Mouse (Mus musculus): ENCODE data around the gene Kifc1. TPM values are rescaled to one million over a fixed set of nuclear protein-coding genes. Genes with fewer than 3 reads are reported as not detected.

The Kifc1 gene
- total and polyA plus RNA-seq, 2 experiments: 0.18 to 0.20 TPM

DNA sequence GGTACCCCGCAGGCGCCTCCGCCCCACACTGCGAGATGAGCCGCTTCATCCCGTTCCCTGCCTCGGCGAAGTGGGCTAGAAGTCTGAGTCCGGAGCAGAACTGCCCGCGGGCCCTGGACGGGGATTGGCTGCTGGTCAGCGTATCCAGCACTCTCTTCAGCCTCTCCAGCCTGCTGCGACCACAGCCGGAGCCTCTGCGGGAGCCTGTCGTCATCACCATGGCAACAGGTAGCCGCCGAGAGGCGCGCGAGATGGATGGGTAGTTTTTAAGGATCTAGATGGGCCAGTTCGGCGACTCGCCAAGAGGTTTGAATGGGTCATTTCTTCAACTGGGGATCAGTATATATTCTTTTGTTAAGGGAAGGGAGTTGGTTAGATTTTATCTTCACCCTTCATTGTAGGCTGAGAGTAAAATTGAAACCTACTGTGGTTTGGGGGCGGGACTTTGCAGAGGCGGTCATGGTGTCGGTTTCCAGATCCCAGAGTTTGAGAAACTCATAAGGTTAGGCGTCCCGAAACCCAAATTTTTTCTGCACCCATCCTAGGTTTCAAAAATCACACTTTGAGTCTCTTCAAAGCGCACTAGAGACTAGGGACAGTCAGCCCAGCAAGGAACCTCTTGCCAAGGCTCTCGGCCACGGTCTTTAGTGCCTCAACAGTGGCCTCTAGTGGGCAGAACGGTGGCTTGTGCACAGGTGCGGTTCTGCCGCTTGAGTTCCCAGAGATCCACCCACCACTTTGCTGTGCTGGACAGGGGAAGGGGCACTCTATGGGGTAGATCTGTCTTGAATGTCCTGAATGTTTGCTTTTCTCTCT is 30.0 kb upstream of the Kifc1 start:
- no peaks in the 10 kb centered on the region for H3K36me3 ChIP-seq (ENCODE audit: control insufficient read depth, insufficient read depth, low read length)
- 1% methylated on average over 36 of the region's 36 CpGs for WGBS
- DNase-seq (ENCODE audit: extremely low read depth, low read depth, low spot score): peak; percentile 65

DNA sequence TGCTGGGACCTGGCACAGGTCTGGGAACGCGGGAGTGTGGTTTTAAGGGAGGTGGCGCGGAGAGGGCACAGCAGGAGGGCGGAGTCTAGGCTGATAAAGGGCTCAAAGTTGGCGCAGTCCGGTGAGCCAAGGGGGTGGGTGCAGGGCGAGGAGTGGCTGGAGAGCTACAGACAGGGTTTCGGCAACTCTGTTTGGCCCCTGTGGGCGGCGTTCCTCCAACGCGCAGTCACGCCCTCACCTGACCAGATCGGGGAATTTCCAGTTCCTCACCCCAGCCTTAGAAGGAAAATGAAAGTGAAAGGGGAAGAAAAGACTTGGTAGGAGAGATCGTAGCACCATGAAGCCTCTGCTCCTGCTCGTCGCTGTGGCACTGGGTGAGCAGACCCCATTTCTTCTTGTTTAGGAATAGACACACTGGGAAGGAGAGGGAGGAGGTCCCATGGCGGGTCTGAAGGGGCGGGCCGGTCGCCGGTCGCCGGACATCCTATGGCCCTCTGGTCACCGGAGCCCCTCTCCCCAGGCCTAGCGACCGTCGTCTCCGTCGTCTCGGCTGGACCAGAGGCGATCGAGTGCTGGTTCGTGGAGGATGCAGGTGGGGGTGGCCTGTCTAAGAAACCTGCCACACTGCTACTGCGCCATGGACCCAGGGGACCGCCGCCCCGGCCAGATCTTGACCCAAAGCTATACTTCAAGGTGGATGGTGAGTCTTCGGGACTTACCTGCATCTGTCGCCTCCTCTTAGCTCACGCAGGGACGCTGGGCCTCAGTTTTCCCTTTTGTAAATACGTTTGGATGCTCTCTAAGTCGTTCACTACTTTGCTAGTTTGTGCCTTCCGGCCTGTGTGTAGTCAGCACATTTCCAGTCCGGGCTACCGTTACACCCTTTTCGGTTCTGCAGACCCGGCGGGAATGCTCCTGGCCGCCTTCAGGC is 29.2 kb upstream of the Kifc1 start:
- Histone ChIP-seq H3K4me1 (ENCODE audit: control insufficient read depth, insufficient read depth, low read length) (peaks cover 11% of the 10 kb centered on the region), H3K79me2 (ENCODE audit: control insufficient read depth, insufficient read depth, low read length) (no peaks in the 10 kb centered on the region; the same call in 1 of the 2 replicates), H3K9ac (ENCODE audit: low read depth, low read length) (peak overlapping the region; percentile 85), H3K27me3 (ENCODE audit: control insufficient read depth, insufficient read depth, low read length) (no peaks in the 10 kb centered on the region), H3K4me3 (ENCODE audit: insufficient read depth, low read depth, low read length) (peak overlapping the region; percentile 84), H3K27ac (replicated peaks; ENCODE audit: insufficient read depth, low read depth, low read length) (peak overlapping the region; percentile 83), H3K36me3 (ENCODE audit: control insufficient read depth, insufficient read depth, low read length) (no peaks in the 10 kb centered on the region)
- DNase-seq (ENCODE audit: extremely low read depth, low read depth, low spot score): peak; percentile 95
- under 1% methylated on average over 52 of the region's 52 CpGs for WGBS
- TF ChIP-seq POLR2A (IDR thresholded peaks at IDR 0.05; ENCODE audit: extremely low read depth, insufficient read depth, low read length): no peak
- TF ChIP-seq CTCF (IDR thresholded peaks at IDR 0.05; ENCODE audit: low read depth, low read length): peak; percentile 30

More for the DNA sequence above, 30.0 kb upstream of the Kifc1 start:
- H3K4me3 ChIP-seq (ENCODE audit: insufficient read depth, low read depth, low read length): peak overlapping the region; percentile 84
- peak overlapping the region; percentile 85 for H3K9ac ChIP-seq (ENCODE audit: low read depth, low read length)
- TF ChIP-seq CTCF (IDR thresholded peaks at IDR 0.05; ENCODE audit: low read depth, low read length) (peak; percentile 95), POLR2A (IDR thresholded peaks at IDR 0.05; ENCODE audit: extremely low read depth, insufficient read depth, low read length) (no peak)
- H3K27ac ChIP-seq (replicated peaks; ENCODE audit: insufficient read depth, low read depth, low read length): peak overlapping the region; percentile 83
- H3K27me3 ChIP-seq (ENCODE audit: control insufficient read depth, insufficient read depth, low read length): no peaks in the 10 kb centered on the region
- peaks cover 11% of the 10 kb centered on the region for H3K4me1 ChIP-seq (ENCODE audit: control insufficient read depth, insufficient read depth, low read length)
- H3K79me2 ChIP-seq (ENCODE audit: control insufficient read depth, insufficient read depth, low read length): peaks cover 4% of the 10 kb centered on the region; the same call in 1 of the 2 replicates

DNA sequence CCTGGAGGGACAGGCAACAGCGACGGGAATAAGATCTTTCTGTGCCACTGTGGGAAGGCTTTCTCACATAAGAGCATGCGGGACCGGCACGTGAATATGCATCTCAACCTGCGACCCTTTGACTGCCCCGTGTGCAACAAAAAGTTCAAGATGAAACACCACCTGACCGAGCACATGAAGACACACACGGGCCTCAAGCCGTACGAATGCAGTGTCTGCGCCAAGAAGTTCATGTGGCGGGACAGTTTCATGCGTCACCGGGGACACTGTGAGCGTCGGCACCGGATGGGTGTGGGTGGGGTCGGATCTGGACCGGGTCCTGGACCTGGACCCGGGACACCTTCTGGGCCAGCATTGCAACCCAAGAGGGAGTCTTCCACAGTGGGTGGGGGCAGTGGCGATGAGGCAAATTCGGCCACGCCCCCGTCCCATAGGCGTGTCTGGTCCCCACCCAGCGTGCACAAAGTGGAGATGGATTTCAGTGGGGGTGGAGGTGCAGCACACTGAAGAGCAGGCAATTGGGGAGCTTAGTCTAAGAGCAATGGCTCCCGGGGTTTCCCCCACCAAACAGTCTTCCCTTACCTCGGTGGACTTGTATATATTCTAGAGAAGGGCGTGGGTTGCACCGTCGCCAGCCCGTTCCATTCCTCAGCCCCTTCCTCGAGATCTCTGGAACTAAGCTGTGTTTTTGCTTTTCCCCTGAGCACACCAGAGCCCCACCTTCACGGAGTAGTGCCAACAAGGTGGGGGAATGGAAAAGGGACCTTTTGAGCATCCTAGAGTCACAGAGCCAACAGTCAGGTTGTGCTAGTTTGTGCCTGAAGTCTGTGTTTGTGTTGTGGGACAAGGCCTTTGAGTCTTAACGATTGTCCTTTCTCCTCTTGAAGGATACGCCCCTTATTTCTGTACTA is 28.1 kb upstream of the Kifc1 start:
- H3K4me1 ChIP-seq (ENCODE audit: control insufficient read depth, insufficient read depth, low read length): peaks cover 11% of the 10 kb centered on the region

DNA sequence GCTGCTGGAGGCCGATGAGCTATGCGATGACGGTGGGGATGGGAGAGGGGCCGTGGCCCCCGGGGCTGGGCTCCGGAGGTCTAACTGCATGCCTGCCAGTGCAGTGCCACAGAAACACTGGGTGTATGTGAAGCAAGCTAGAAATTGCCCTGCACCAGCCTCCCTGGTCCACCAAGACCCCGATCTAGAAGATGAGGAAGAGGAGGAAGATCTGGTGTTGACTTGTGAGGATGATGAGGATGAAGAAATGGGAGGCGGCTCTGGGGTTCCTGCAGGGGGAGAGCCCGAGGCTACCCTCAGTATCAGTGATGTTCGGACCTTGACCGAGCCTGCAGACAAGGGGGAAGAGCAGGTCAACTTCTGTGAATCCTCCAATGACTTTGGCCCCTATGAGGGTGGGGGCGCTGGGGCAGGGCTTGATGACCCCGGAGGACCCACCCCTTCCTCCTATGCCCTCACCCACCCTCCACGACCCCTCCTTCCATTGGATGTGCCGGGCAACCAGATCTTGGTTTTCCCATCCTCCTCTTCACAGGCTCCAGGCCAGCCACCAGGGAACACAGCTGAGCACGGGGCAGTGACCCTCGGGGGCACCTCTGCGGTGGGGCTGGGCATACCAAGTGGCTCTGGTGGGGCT is 27.3 kb upstream of the Kifc1 start:
- H3K27ac ChIP-seq (replicated peaks; ENCODE audit: insufficient read depth, low read depth, low read length): no peak overlapping the region
- TF ChIP-seq CTCF (IDR thresholded peaks at IDR 0.05; ENCODE audit: low read depth, low read length) (no peak), POLR2A (IDR thresholded peaks at IDR 0.05; ENCODE audit: extremely low read depth, insufficient read depth, low read length) (no peak)
- H3K9ac ChIP-seq (ENCODE audit: low read depth, low read length): no peak overlapping the region
- 83% methylated on average over 18 of the region's 18 CpGs for whole genome bisulfite sequencing
- H3K4me1 ChIP-seq (ENCODE audit: control insufficient read depth, insufficient read depth, low read length): peaks cover 11% of the 10 kb centered on the region
- H3K4me3 ChIP-seq (ENCODE audit: insufficient read depth, low read depth, low read length): no peak overlapping the region
- peaks cover 9% of the 10 kb centered on the region; the same call in 1 of the 2 replicates for H3K36me3 ChIP-seq (ENCODE audit: control insufficient read depth, insufficient read depth, low read length)
- peaks cover 2% of the 10 kb centered on the region; the same call in 1 of the 2 replicates for H3K79me2 ChIP-seq (ENCODE audit: control insufficient read depth, insufficient read depth, low read length)
- H3K27me3 ChIP-seq (ENCODE audit: control insufficient read depth, insufficient read depth, low read length): no peaks in the 10 kb centered on the region
- no peak for DNase-seq (ENCODE audit: extremely low read depth, low read depth, low spot score)

More for the DNA sequence above, 28.1 kb upstream of the Kifc1 start:
- 60% methylated on average over 37 of the region's 37 CpGs for WGBS
- no peaks in the 10 kb centered on the region; the same call in 1 of the 2 replicates for H3K79me2 ChIP-seq (ENCODE audit: control insufficient read depth, insufficient read depth, low read length)
- H3K9ac ChIP-seq (ENCODE audit: low read depth, low read length): 0 out of 2 replicates have a peak overlapping the region, but pooled peaks have one; percentile 7
- peaks cover 6% of the 10 kb centered on the region; the same call in 1 of the 2 replicates for H3K36me3 ChIP-seq (ENCODE audit: control insufficient read depth, insufficient read depth, low read length)
- H3K4me3 ChIP-seq (ENCODE audit: insufficient read depth, low read depth, low read length): 0 out of 2 replicates have a peak overlapping the region, but pooled peaks have one; percentile 84
- no peaks in the 10 kb centered on the region for H3K27me3 ChIP-seq (ENCODE audit: control insufficient read depth, insufficient read depth, low read length)
- no peak for DNase-seq (ENCODE audit: extremely low read depth, low read depth, low spot score)
- peak overlapping the region; percentile 37 for H3K27ac ChIP-seq (replicated peaks; ENCODE audit: insufficient read depth, low read depth, low read length)
- no peak for TF ChIP-seq CTCF (IDR thresholded peaks at IDR 0.05; ENCODE audit: low read depth, low read length)
- TF ChIP-seq POLR2A (IDR thresholded peaks at IDR 0.05; ENCODE audit: extremely low read depth, insufficient read depth, low read length): no peak
